In the genomic region with DNA sequence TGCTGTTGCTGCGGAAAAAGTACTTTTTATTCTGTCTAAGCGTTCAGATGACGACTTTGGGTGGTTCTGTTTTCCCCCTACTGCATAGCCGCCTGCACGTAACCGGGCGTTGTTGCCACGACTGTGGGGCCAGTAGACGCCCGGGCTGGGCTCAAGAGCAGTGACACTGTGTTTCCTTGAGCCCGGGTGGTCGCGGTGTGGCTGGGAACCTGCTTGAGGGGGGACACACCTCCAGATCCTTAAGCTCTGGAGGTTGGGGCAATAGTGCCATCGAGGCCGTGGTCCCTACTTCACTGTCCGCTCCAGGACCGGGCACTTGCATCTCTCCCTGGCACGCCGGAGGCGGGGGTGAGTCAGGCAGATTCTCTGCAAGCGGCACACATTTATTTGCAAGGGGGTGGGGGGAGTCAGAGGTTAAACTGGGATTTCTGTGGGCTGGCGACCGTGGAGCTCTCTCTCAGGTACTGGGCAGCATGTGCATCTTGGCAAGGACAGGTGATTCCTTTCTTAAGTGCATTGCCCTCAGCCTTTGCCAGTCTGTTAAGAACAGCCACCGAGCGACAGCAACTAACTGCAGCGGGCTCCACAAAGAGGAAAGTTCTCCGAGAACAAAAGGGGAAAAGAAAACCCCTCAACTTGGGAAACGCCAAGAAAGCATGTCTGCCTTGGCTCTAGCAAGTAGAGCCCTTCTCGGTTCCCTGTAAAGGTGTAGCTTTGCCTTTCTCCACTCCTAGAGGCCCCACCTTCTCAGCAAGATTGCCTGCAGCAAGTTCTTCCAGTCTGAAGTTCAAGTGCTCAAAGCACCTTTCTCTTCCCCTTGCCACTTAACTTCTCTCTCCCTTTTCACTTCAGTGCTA, we compare ENCODE assay signal across 8 mouse cellular contexts. TPM values are rescaled to one million over a fixed set of nuclear protein-coding genes. Genes with fewer than 3 reads are reported as not detected.
DNase-seq lines count a peak whose midpoint lies in the region; ATAC-seq and TF ChIP-seq lines count a peak whose summit lies in the region.

No protein-coding gene starts in this region.

- no peaks in the 10 kb centered on the region; the same call in 1 of the 2 replicates for H3K27me3 ChIP-seq in forebrain, postnatal 0 days (ENCODE audit: insufficient read depth, low read length)
- no peaks in the 10 kb centered on the region for H3K27me3 ChIP-seq in intestine, postnatal 0 days (replicated peaks; ENCODE audit: control insufficient read depth, insufficient read depth, low read length)
- peaks cover 7% of the 10 kb centered on the region; the same call in 1 of the 2 replicates for H3K27me3 ChIP-seq in neural tube, embryonic 15.5 days (replicated peaks)

- peak; percentile 11; the same call in 1 of the 2 replicates for ATAC-seq in forebrain, postnatal 0 days
- peak; percentile 58 for ATAC-seq in intestine, postnatal 0 days
- ATAC-seq in neural tube, embryonic 15.5 days (ENCODE audit: low FRiP score) = peak; percentile 46

- no peaks in the 10 kb centered on the region for H3K9me3 ChIP-seq in forebrain, postnatal 0 days (ENCODE audit: low read length)
- no peaks in the 10 kb centered on the region for H3K9me3 ChIP-seq in intestine, postnatal 0 days (ENCODE audit: control insufficient read depth)
- no peaks in the 10 kb centered on the region for H3K9me3 ChIP-seq in neural tube, embryonic 15.5 days (replicated peaks)

- no peaks in the 10 kb centered on the region for H3K36me3 ChIP-seq in forebrain, postnatal 0 days (ENCODE audit: insufficient read depth)
- H3K36me3 ChIP-seq in intestine, postnatal 0 days (ENCODE audit: control insufficient read depth, insufficient read depth) = no peaks in the 10 kb centered on the region
- H3K36me3 ChIP-seq in neural tube, embryonic 15.5 days = no peaks in the 10 kb centered on the region

- peak overlapping the region; percentile 92 for H3K4me2 ChIP-seq in forebrain, postnatal 0 days (ENCODE audit: low read depth)
- H3K4me2 ChIP-seq in intestine, postnatal 0 days (replicated peaks; ENCODE audit: low read depth) = peak overlapping the region; percentile 96
- peak overlapping the region; percentile 93 for H3K4me2 ChIP-seq in neural tube, embryonic 15.5 days

- H3K27ac ChIP-seq in forebrain, postnatal 0 days (ENCODE audit: low read depth, low read length) = no peak overlapping the region
- H3K27ac ChIP-seq in intestine, postnatal 0 days (ENCODE audit: low read depth, low read length) = peak overlapping the region; percentile 46
- peak overlapping the region; percentile 33; the same call in 1 of the 2 replicates for H3K27ac ChIP-seq in neural tube, embryonic 15.5 days (replicated peaks)

- H3K9ac ChIP-seq in forebrain, postnatal 0 days = peak overlapping the region; percentile 56
- peak overlapping the region; percentile 84 for H3K9ac ChIP-seq in intestine, postnatal 0 days (ENCODE audit: low read depth, low read length)
- H3K9ac ChIP-seq in neural tube, embryonic 15.5 days (replicated peaks) = peak overlapping the region; percentile 68

- peak; percentile 5 for DNase-seq in right cerebral cortex, adult 18-20 months
- DNase-seq in right cerebral cortex, postnatal 4 days = no peak
- DNase-seq in cerebellum, adult 11-12 months = peak; percentile 56
- DNase-seq in forebrain, postnatal 0 days = peak; percentile 23
- peak; percentile 20 to 39 for DNase-seq in lung, adult 18-20 months
- no peak for DNase-seq in adipocyte (ENCODE audit: low spot score)

- WGBS in forebrain, postnatal 0 days = under 1% methylated on average over 29 of the region's 29 CpGs
- 3% methylated on average over 29 of the region's 29 CpGs for WGBS in intestine, postnatal 0 days
- WGBS in neural tube, embryonic 15.5 days = under 1% methylated on average over 28 of the region's 29 CpGs

- TF ChIP-seq CTCF in forebrain, postnatal 0 days (IDR thresholded peaks at IDR 0.05; ENCODE audit: low read depth) = no peak
- no peak for TF ChIP-seq CTCF in intestine, postnatal 0 days (IDR thresholded peaks at IDR 0.05; ENCODE audit: low read depth)

- no peaks in the 10 kb centered on the region for H3K4me1 ChIP-seq in forebrain, postnatal 0 days (ENCODE audit: insufficient read depth)
- no peaks in the 10 kb centered on the region for H3K4me1 ChIP-seq in intestine, postnatal 0 days (replicated peaks; ENCODE audit: control insufficient read depth, insufficient read depth, low read length)
- peaks cover 15% of the 10 kb centered on the region for H3K4me1 ChIP-seq in neural tube, embryonic 15.5 days

- H3K4me3 ChIP-seq in forebrain, postnatal 0 days (ENCODE audit: low read depth, low read length) = peak overlapping the region; percentile 85
- H3K4me3 ChIP-seq in intestine, postnatal 0 days (ENCODE audit: low read depth, low read length) = peak overlapping the region; percentile 85
- H3K4me3 ChIP-seq in neural tube, embryonic 15.5 days (replicated peaks) = peak overlapping the region; percentile 65

RNA-seq across cellular contexts. Expression of a gene that starts 1.2 kb away (rescaled TPM):
- total RNA-seq in forebrain, postnatal 0 days (2014; rRNA removed) = 24.5 and 34.7 TPM in 2 replicates
- polyA plus RNA-seq in forebrain, postnatal 0 days (2015; fragmentation: Nextera tagmentation; extraction: Ambion mirVana) = 3.7 and 11.8 TPM in 2 replicates
- 4.6 and 5.4 TPM in 2 replicates for polyA plus RNA-seq in intestine, postnatal 0 days (2015; fragmentation: Nextera tagmentation; extraction: Ambion mirVana)
- 12.2 and 13.4 TPM in 2 replicates for polyA plus RNA-seq in neural tube, embryonic 15.5 days (2015; fragmentation: Nextera tagmentation; extraction: Ambion mirVana)

Comparison
In these comparisons a context has a peak if more than half of its experiments do, and no peak if none do; other contexts are left out.
1. DNase-seq: peak in right cerebral cortex, adult 18-20 months (single experiment), cerebellum, adult 11-12 months (single experiment), forebrain, postnatal 0 days (single experiment) and lung, adult 18-20 months (2 of 2); none in right cerebral cortex, postnatal 4 days (single experiment) and adipocyte (single experiment).
2. Peak in every context shown above with its lines, with median percentiles within 50 percentile points of each other: ATAC-seq, H3K4me2 ChIP-seq, H3K4me3 ChIP-seq and H3K9ac ChIP-seq.